Mouse (Mus musculus) frontal cortex, postnatal 36 days (tissue): ENCODE measurements at regions not wholly inside any gene's neighbourhood (a gene's known extent, or its start where the extent isn't known, plus 50 kb on each side); places are given as distances from the start of the nearest gene placed in this dataset.

ENCODE experiments used
- DNase-seq, 2 experiments: peaks; one replicate each; pipeline ENCODE4 v3.0.0; 2022; ENCODE audit warnings: low spot score in 2 of 2

DNA sequence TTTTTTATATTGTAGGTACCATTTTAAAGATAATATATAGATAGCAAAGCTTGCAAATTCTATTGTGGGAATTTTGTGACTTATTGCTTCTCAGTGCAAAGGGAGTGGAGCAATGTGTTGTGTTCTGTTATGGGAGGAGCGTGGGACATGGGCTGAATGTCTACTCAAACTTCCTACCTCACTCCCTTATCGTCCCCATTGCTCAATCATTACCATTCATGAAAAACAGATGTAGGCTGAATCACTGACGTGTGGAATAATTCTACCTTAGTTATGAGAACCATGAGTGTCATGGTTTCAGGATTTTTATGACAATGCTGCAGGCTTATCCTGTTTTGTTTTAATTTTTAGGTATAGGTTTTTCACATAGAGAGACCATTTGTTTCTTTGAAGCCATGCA is 119.0 kb upstream of the Ednra start:
- DNase-seq, result no peak

DNA sequence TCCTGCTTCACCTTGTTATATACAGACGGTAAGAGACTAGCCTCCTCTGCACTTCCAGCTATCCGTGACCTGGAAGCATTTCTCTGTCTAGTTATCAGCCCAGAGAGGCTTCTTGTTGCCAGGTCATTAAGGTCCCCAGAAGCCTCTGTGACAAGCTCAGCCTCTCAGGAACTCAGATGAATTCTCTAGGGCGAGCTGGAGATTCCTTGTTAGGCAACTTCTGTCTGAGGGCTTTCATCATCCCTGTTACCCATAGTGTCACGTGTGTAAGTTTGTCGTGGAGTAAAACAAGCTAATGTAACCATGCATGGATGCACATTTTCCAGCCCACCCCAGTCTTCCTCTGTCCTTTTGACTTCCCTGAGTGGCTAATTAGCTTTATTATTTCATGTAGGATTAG is 126.3 kb upstream of the Ednra start:
- DNase-seq, result no peak

DNA sequence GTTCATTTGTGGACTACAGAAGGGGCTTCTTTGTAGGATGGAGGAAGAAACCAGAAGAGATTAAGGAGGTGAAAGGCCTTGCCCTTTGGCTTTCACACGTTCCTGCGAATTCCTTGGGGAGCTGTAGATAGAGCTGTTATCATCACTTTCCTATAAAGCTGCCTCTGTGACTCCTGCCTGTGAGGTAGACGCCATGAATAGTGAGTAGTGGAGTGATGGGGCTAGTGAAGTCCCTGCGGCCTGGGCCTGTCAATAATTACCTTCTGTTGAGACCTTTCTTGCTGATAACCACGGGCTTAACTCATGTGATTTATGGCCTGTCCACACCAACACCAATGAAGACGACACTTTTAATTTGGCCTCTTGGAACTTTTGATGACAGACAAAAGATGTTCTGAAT is 146.0 kb upstream of the Ednra start:
- no peak for DNase-seq

DNA sequence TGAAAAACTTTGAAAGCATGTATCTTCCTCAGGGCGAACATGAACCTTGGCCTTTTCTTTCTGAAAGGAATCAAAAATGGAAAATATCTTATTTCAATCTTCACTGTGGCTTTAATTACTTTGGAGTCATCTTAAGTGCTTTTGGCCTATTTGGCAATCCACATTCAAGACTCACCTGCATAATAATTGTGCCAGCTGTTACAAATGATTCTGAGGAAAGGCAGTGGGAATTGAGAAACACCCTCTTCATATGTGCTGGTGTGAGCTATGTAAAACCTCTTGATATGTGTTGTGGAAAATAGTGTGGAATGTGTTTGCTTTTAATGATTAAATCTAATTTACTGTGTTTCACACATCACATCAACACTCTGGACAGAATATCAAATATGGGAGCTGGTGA is 148.5 kb upstream of the Ednra start:
- DNase-seq, result no peak

DNA sequence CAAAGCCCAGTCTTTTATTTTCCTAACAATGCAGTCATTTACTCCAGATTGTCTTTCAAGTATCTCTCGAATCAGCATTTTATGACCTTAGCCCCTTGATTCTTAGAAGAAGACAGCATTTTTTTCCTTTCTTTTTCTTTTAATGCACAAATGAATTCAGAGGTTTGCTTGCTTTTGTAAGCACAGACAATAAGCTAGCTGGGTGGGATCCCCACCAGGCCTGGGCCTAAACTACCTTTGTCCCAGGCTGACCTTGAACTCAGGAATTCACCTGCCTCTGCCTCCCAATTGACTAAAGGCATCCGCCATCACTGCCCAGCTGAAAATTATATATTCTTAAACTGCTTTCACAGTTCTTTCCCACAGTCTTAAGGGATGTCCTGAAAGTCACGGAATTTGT is 195.5 kb upstream of the Ednra start:
- no peak for DNase-seq

DNA sequence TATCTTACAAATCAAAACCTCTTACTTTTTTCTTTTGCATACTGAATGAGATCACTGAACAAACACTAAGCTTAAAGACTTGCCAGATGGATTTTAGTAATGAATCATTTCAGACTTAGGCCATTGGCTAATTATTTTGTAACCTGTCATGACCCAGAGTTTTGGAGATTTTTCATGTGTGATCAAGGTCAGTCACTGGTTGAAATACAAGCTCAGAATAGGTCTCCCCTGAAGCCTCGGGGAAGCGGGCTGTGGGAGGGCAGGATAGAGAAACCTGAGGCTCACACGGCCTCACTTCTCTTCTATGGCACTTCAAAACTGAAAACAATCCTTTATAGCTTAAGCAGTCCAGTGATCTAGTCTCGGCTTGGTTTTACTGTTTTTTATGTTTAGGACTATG is 197.6 kb upstream of the Ednra start:
- no peak for DNase-seq

DNA sequence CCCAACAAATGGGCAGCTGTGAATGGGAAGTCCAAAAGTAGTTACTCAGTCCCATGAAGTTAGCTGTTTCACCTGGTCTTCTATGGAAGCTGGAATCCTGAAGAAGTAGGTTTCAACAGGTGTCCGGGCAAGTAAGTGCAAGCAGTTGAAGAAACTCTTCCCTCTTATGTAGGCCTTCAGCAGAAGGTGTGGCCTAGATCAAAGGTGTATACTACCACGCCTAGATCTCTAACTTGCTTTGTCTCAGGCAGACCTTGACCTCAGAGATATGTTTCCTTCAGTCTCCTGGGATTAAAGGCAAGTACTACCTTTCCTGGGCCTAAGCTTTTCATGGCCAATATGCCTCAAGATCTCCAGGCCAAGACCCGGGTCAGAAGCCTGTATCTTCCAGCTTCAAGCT is 223.4 kb upstream of the Ednra start:
- no peak for DNase-seq

DNA sequence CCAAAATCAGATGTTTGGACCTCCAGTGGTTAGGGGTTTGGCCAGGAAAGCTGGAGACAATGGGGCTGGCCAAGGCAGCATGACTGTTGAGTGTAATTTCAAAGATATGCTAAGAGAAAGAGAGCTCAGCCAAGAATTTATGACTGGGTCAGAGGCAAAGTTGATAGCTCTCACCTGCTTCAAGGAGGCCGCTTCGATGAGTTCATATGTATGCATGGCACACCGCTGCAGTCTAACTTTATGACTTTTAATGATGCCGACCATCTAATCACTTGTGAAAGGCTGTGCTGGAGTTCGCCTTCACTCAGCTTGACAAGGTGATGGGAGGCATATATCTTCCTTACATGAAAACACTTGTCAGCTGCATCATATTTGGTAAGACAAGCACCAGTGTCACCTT is 225.4 kb upstream of the Ednra start:
- DNase-seq, result no peak

DNA sequence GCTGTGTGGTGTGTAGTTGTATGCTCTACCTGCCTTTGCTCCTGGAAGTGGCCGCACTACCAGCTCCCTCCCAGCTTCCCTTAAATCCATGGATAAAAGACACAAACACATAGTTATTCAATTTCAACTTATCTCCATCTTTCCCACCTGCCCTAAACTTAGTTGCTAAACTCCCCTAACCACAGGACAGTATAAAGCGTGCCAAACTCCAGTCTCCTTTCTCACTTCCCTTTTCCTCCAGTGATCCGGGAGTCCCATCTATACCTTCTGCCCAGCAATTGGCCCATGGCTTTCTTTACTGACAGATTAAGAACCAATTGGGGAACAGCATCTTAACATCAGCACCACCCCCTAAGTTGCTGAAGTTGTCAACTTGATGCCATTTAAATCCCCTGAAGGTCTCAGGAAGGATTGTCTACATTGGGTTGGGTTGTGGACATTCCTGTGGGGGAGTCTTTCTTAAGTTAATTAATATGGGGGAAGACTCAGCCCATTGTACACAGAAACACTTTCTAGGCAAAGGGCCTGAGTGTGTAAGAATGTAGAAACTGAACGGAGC is 234.6 kb upstream of the Ednra start:
- DNase-seq, result no peak

DNA sequence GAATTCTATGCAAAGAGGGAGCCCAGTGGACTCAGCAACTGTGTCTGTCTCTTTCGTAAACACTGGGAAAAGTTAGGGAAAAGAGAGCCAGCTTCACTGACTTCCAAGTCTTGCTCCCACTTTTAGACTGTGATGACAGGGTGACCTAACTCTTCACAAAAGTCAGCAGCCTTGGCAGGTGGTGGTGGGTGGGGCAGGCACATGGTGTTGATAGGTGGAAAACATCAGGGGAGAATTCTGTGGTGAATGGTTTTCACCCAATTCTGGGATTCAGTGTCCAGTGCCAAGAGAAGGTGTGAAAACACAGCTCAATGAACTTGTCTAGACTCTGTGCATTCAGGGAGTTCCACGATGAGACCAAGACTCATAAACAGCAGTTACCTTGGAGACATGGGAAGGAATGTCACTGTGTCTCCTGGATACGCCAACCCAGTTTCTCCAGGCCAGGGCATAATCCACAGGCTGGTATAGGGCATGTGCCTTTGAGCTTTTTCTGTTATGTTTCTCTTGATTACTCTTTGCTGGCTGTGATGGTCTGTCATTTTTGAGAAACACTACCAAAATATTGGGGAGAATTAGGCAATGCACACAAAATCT is 238.9 kb upstream of the Ednra start:
- DNase-seq, result no peak

DNA sequence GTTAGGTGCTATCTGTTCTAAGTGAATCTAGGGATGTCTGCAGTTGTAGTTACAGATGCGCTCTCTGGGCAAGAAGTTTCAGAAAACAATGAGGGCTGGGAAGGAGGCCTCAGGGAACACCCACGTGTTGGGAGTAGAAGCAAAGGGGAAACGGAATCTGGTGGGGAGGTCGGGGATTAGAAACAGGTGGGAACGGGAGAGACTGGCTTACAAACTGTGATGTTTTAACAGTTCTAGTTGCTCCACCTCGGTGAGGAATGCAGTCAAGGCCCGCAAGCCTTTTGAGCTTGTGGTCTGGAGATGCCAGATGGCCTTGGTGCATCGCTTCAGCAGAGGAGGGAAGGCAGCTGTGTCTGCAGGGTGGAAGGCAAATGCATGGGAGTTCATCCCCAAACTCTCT is 242.7 kb upstream of the Ttc29 start:
- no peak for DNase-seq

DNA sequence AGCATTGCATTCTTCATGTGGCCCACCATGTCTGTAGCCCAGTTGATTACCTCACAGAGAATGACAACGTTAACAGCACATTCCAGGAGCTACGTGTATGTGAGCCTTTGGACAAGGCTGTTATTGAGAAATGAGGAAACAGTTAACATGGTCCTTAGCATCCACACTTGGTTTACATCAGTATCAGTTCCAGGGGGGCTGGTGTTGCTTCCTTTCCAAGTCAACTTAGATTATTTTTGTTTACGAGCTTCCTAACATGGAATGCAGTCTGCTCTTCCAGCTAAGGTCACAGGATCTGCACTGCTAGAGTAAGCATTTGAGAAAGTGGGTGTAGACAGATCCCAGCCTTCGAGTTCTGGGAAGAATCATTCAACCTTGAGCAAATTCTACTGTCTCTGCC is 239.4 kb upstream of the Ttc29 start:
- DNase-seq, result no peak

DNA sequence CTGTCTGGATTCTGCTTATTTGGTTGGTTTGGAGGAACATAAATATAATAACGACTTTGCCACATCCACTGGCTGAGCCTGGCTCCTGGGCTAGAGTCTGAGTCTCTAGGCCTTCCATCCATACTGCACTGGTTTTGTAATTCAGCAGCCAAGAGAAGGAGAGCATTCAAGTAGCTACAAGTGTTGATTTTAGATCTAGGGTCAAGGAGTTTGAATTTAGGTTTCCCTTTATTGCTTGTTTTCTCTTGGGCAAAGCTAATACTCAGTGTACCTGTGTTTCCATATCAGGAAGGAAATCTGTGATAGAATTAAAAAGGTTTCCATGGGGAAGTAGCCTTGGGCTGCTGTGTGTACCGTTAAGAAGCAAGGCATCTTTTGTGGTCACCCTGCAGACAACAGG is 234.0 kb upstream of the Ttc29 start:
- no peak for DNase-seq

DNA sequence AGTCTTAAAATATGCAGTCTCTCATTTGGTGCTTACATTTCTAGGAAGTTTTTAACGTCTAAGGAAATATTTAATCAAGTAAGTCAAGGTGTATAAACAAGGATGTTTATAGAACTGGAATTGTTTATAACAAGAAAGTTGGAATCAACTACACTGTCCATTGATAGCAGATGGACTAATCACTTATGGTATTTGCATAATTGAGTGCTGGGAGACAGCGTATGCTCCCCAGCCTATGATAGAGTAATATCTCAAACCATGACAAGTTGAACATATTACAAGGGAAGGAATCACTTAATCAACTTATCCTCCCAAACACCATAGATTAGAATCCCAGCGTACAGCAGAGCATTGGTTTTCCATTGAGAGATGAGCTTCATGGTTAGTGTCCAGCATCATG is 232.4 kb upstream of the Ttc29 start:
- no peak for DNase-seq

DNA sequence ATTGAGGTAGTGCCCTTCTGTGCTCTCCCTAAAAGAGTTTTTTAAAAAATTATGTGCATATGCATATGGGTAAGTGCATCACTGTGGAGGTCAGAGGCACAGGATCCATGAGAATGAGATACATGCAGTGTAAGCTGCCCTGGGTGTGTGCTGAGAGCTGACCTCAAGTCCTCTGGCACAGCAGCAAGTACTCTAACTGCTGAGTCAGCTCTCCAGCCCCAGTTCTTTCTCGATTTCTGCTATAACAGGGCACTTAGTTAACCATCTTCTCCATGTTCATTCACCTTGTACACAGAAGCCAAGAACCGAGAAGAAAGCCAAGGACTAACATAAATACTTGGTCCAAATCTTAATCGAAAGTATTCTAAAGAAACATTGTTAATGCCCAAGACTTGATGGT is 231.1 kb upstream of the Ttc29 start:
- DNase-seq, result no peak

DNA sequence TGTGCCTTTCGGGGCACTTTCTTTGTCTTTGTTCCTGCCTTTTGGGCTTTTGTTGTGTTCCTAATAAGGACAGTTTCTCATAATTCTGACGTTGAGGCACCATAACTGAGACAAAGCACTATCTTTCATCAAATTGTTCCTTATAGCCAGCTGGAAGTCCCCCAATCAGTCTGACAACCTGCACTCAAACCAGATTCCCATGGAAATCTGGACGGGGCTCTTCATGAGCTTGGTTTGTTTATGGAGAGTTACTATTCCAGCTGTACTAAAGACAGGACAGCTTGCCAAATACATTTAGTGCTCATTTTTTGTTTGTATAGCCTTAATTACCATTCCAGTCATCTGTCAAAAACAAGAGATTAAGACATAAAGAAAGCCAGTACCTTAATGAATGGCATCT is 229.6 kb upstream of the Ttc29 start:
- no peak for DNase-seq

DNA sequence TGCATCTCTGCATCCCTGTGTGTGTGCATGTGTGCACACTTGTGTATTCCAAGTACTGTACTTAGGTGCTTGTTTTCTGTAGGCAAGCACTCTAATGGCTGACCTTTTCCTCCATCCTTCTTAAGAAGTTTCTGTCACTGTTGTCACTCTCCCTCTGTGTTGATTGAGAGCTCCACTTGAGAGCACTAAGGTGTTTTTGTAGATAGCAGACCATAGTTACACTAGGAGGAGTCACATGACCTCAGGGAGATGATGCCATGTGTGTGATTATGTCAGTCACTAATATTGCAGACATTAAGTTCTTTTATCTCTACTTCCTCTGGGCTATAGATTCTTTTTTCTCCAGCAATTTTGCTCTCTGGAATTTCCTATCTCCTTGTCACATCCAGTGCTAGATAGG is 225.9 kb upstream of the Ttc29 start:
- DNase-seq, result no peak

DNA sequence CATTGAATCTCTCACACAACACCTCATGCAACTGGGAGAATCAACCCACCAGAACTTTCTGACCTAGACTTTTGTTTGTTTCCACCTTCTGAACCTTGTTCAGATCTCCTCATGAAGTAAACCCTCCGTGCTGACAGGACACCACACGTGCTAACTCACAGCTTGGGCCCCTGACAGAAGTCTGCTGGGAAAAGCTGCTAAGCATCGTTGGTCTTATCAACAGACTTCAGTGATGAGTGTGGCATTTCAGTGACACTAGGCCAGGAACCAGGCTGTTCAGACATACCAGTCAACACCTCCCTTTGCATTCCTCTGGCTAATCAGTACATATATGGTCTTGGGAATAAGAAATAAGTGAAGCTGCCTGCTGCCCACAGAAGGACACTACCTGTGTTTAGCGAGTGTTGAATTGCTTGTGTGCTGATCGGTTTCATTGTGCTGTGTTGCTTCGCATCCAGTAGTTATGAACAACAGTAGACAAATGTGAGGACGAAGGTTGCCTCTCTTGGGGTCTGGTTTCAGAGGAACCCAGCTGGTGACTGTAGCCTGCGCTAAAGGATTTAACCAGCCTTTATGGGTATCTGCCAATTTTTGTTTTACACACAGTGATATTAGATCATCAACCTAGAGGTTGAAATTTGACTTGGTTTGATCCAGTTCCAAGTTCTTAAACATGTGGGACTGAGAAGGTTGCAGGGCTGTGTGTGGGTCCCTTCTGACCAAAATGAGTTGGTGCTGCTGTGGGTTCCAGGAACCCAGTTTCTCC is 224.6 kb upstream of the Ttc29 start:
- no peak for DNase-seq

DNA sequence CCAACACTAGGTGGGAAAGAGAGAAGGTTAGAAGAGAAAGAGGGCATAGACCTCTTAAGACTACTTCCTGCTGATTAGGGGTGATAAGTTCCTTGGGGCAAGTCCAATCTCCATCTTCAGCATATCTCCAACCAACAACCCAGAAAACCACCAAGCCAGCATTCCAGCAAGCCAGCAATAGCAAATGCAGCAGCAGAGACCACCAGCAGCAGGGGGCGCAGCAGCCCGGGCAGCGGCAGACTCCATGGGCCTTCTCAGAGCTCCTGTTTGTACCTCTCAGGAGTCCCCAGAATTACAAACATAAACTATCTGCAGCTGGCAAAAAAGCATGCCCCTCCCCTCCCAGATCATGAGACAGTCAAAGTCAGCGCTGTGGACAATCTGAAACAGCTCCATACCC is 222.0 kb upstream of the Ttc29 start:
- DNase-seq, result no peak

DNA sequence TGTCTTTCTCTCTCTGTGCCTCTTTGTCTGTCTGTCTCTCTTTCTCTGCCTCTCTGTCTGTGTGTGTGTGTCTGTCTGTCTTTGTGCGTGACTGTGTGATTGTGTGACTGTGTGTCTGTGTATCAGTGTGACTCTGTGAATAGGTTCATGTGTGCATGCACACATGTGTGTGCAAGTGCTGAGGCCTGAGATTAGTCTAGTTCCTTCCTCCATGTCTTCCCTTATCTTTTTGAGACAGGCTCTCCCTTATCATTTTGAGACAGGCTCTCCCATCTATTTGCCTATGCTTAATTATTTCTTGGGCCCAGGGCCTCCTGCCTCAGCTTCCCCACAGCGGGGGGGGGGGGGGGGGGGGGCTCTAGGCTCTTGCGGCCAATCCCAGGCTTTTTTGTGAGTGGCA is 212.8 kb upstream of the Ttc29 start:
- no peak for DNase-seq

DNA sequence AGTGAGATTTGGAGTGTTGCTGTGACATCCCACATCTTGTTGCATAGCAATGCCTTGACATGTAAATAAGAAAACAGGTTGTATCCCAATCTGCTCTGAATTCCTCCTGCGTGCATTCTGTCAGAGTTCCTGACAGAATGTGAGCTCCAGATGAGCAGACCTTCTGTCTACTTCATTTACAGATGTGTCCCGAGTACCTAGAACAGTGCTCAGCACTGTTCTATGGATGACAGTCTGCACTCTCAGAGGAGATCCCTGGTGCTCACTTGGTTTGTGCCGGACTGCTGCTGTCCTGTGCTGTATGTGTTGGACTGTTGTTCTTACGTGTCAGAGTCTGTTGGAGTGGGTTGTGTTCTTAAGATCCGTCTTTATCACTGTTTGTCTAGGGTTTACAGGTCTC is 211.4 kb upstream of the Ttc29 start:
- DNase-seq, result peak in 1 of 2 experiments; percentile 5

DNA sequence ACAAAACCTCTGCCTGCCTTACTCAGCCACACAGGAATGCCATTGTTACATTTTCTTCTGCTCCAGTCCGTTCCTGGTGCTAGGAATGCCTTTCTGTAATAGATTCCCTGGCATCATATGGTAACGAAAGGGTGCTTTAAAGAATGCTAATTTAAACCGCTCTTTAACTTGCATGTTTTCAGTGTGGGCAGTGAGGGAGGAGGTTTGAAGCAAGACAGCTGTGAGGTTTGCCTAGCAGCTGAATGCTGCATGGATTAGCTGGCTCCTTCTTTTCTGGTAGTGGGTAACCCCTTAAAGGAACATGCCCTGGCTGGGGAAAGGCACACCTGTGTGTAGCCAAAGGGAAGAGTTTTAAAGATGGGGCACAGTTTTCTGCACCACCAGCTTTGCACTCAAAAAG is 211.0 kb upstream of the Ttc29 start:
- peak; percentile 6 to 28 for DNase-seq

DNA sequence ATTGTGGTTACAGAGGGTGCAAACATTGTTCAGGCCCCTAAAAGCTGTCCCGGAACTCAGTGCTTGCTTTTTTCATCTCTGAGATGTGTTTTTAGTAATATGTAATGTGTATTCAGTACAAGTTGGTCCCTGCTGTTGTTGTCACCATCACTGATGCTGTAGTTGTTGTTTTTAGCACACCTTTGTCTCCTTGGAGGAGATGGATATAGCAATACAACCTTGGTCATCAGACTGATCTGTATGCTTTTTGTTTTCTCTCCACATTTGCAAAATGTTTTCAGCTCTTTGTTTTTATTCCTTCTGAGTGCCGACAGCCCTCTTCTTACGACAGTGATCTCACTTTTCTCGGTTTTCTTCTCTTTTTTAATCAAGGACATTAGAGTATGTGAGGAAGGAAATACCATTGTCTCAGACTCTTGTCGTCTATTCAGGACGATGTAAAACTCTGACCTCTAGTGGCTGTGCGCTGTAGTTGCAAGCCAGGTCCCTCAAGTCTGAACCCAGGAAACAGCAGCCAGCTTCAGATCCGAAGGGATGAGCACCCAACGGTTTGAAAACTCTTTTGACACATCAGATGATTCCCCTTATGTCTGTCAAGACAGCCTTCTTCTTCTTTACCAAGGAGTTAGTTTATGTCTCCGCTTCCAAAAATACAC is 209.1 kb upstream of the Ttc29 start:
- DNase-seq, result peak; percentile 52 to 81
